Mouse (Mus musculus): Measurements from ENCODE around the gene Slc25a22. TPM values are rescaled to one million over a fixed set of nuclear protein-coding genes. Genes with fewer than 3 reads are reported as not detected.
A peak's percentile ranks its signal among the peaks of the same experiment; 100 is the strongest.

The Slc25a22 gene
- polyA plus RNA-seq, 1 experiment from 2014 or later, result 13.3 TPM

DNA sequence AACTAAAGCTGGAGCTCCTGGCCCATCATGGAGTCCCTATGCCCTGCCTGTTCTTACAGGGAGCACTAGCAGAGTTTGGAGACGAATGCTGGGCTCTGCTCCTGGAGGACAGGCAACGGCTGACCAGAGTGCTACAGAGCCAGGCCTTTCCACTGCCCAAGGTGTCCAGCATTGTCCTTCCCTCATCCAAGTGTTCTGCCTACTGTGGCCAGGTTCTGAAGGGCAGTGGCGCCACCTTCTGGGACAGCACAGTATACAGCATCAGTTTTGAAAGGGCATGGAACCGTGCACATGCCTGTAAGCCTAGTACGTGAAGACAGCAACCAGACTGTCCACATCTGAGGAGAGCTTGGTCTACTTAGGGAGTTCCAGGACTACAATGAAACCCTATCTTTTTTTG lies 34.4 kb downstream of the Slc25a22 start:
- Histone ChIP-seq H3K27me3 (ENCODE audit: control insufficient read depth, insufficient read depth, low read length) (no peaks in the 10 kb centered on the region), H3K27ac (replicated peaks in 1 of 2; ENCODE audit: control insufficient read depth in 1 of 2, insufficient read depth in 1 of 2, low read depth in 2 of 2, low read length in 2 of 2) (no peak overlapping the region), H3K4me3 (ENCODE audit: control insufficient read depth in 1 of 2, insufficient read depth in 1 of 2, low read depth in 1 of 2, low read length in 2 of 2) (no peak overlapping the region), H3K36me3 (ENCODE audit: control insufficient read depth, insufficient read depth, low read length) (peaks cover 66% of the 10 kb centered on the region), H3K4me1 (ENCODE audit: control insufficient read depth in 2 of 2, insufficient read depth in 2 of 2, low read length in 2 of 2) (no peaks in the 10 kb centered on the region), H3K9me3 (ENCODE audit: control insufficient read depth, low read length) (no peaks in the 10 kb centered on the region), H3K4me2 (ENCODE audit: low read length) (no peak overlapping the region), H3K9ac (ENCODE audit: low read length) (no peak overlapping the region)
- peak; percentile 37; the same call in 1 of the 2 replicates for ATAC-seq (ENCODE audit: insufficient number of reproducible peaks, insufficient read depth, low FRiP score, low read depth)
- WGBS, result 42% methylated on average over 5 of the region's 5 CpGs

GRCm38 (mm10) chr7:141395348-141395747 lies 42.3 kb downstream of the Slc25a22 start:
- Histone ChIP-seq H3K27ac (replicated peaks in 1 of 2; ENCODE audit: control insufficient read depth in 1 of 2, insufficient read depth in 1 of 2, low read depth in 2 of 2, low read length in 2 of 2) (no peak overlapping the region), H3K4me3 (ENCODE audit: control insufficient read depth in 1 of 2, insufficient read depth in 1 of 2, low read depth in 1 of 2, low read length in 2 of 2) (no peak overlapping the region), H3K4me2 (ENCODE audit: low read length) (no peak overlapping the region), H3K4me1 (ENCODE audit: control insufficient read depth in 2 of 2, insufficient read depth in 2 of 2, low read length in 2 of 2) (peaks cover 10 to 12% of the 10 kb centered on the region in 2 experiments), H3K36me3 (ENCODE audit: control insufficient read depth, insufficient read depth, low read length) (peaks cover 47% of the 10 kb centered on the region), H3K9ac (ENCODE audit: low read length) (no peak overlapping the region), H3K27me3 (ENCODE audit: control insufficient read depth, insufficient read depth, low read length) (no peaks in the 10 kb centered on the region), H3K9me3 (ENCODE audit: control insufficient read depth, low read length) (no peaks in the 10 kb centered on the region)
- WGBS, result 81% methylated on average over 1 of the region's 1 CpGs
- no peak for ATAC-seq (ENCODE audit: insufficient number of reproducible peaks, insufficient read depth, low FRiP score, low read depth)

GRCm38 (mm10) chr7:141394771-141395170 lies 42.9 kb downstream of the Slc25a22 start:
- Histone ChIP-seq H3K4me3 (ENCODE audit: control insufficient read depth in 1 of 2, insufficient read depth in 1 of 2, low read depth in 1 of 2, low read length in 2 of 2) (no peak overlapping the region), H3K9me3 (ENCODE audit: control insufficient read depth, low read length) (no peaks in the 10 kb centered on the region), H3K4me2 (ENCODE audit: low read length) (no peak overlapping the region), H3K27me3 (ENCODE audit: control insufficient read depth, insufficient read depth, low read length) (no peaks in the 10 kb centered on the region), H3K27ac (replicated peaks in 1 of 2; ENCODE audit: control insufficient read depth in 1 of 2, insufficient read depth in 1 of 2, low read depth in 2 of 2, low read length in 2 of 2) (no peak overlapping the region), H3K4me1 (ENCODE audit: control insufficient read depth in 2 of 2, insufficient read depth in 2 of 2, low read length in 2 of 2) (peaks cover 10 to 12% of the 10 kb centered on the region in 2 experiments), H3K36me3 (ENCODE audit: control insufficient read depth, insufficient read depth, low read length) (peaks cover 42% of the 10 kb centered on the region), H3K9ac (ENCODE audit: low read length) (no peak overlapping the region)
- no peak for ATAC-seq (ENCODE audit: insufficient number of reproducible peaks, insufficient read depth, low FRiP score, low read depth)
- WGBS, result 27% methylated on average over 6 of the region's 6 CpGs

- Histone ChIP-seq H3K27me3 (ENCODE audit: control insufficient read depth, insufficient read depth, low read length) (no peaks in the 10 kb centered on the region), H3K36me3 (ENCODE audit: control insufficient read depth, insufficient read depth, low read length) (peaks cover 36% of the 10 kb centered on the region), H3K9ac (ENCODE audit: low read length) (no peak overlapping the region), H3K9me3 (ENCODE audit: control insufficient read depth, low read length) (no peaks in the 10 kb centered on the region), H3K4me3 (ENCODE audit: control insufficient read depth in 1 of 2, insufficient read depth in 1 of 2, low read depth in 1 of 2, low read length in 2 of 2) (no peak overlapping the region), H3K4me2 (ENCODE audit: low read length) (no peak overlapping the region), H3K27ac (replicated peaks in 1 of 2; ENCODE audit: control insufficient read depth in 1 of 2, insufficient read depth in 1 of 2, low read depth in 2 of 2, low read length in 2 of 2) (no peak overlapping the region), H3K4me1 (ENCODE audit: control insufficient read depth in 2 of 2, insufficient read depth in 2 of 2, low read length in 2 of 2) (peaks cover 10 to 12% of the 10 kb centered on the region in 2 experiments)
- 81% methylated on average over 7 of the region's 7 CpGs for WGBS
- ATAC-seq (ENCODE audit: insufficient number of reproducible peaks, insufficient read depth, low FRiP score, low read depth), result no peak
Observed at GRCm38 (mm10) chr7:141394158-141394557, 43.5 kb downstream of the Slc25a22 start.

DNA sequence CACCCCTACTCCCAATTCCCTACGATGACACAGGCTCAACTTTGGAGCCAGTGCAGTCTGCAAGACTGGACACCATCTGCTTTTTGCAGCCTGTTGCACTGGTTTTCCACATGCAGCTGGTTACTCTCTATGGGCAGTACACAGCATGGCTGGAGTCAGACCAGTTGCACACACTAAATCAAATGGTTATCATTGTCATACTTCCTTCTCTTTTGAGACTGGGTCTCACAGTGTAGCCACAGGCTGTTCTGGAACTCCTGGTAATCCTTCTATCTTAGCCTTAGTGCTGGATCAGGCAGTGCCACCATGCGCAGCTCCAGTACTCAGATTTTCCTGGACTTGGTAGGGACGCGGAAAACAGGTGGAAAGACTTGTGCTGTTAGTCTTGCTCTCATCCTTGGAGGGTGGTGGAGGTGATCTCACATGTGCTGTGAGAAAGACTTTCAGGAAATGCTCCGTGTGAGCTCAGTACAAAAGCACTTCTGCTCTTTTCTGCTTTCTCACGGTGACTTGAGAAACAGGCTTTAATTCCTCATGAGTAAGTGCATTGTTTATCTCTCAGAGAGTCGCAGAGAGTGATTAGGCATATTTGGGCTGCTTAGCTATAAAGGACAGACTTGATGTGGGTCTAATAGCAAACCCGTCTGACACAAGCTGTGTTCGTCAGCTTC lies 45.0 kb downstream of the Slc25a22 start:
- 27% methylated on average over 9 of the region's 9 CpGs for WGBS
- peak overlapping the region; percentile 98 for H3K4me2 ChIP-seq (ENCODE audit: low read length)
- peak overlapping the region; percentile 79 to 90 for H3K4me3 ChIP-seq (ENCODE audit: control insufficient read depth in 1 of 2, insufficient read depth in 1 of 2, low read depth in 1 of 2, low read length in 2 of 2)
- no peaks in the 10 kb centered on the region for H3K27me3 ChIP-seq (ENCODE audit: control insufficient read depth, insufficient read depth, low read length)
- peak overlapping the region; percentile 45 to 46; a peak in 3 of 4 replicates for H3K27ac ChIP-seq (replicated peaks in 1 of 2; ENCODE audit: control insufficient read depth in 1 of 2, insufficient read depth in 1 of 2, low read depth in 2 of 2, low read length in 2 of 2)
- ATAC-seq (ENCODE audit: insufficient number of reproducible peaks, insufficient read depth, low FRiP score, low read depth), result peak; percentile 4; the same call in 1 of the 2 replicates
- H3K36me3 ChIP-seq (ENCODE audit: control insufficient read depth, insufficient read depth, low read length), result peaks cover 21% of the 10 kb centered on the region
- H3K9me3 ChIP-seq (ENCODE audit: control insufficient read depth, low read length), result no peaks in the 10 kb centered on the region
- H3K9ac ChIP-seq (ENCODE audit: low read length), result peak overlapping the region; percentile 84
- H3K4me1 ChIP-seq (ENCODE audit: control insufficient read depth in 2 of 2, insufficient read depth in 2 of 2, low read length in 2 of 2), result peaks cover 10 to 12% of the 10 kb centered on the region in 2 experiments

DNA sequence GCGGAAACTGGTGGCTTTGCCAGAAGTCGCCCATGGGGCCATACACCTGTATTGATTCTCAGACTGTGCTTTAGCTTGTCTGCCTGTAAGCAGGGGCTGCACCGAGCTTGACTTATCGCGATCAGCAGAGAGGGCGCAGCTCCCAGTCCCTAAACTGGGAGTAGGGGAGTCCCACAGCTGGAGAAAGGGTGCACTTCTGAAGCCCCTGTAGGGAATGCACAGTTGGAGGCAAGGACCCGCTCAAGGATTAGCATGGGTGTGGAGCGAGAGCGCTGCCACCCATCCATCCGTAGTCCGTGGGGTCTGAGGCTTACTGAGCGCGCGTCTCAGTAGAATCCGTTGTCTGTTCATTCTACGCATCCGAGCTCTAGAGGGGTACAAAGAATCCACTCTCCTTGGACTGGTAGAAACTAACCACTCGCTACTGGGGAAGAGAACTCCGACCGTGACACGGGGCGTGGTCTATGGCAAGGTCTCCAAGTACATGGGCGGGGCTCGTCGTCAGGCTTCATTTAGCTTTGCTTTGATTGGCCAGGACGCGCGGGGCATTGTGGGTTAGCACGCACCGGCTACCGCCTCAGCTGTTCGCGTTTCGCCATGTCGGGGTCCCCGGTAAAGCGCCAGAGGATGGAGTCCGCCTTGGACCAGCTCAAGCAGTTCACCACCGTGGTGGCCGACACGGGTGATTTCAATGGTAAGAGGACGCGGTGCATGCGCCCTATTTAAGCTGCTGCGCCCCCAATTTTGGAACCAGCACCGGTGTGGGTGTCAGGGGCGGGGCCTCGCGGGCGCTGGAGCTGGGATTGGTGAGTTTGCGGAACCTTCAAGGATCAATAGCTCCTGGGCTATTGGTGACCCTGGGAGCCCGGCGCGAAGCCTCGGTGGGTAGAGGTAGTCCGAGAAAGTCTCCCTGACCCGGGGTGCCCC lies 45.8 kb downstream of the Slc25a22 start, which contains the start of gene Taldo1:
Gene Taldo1 (plus strand): TSS at position 575 of the 927 bp plus-strand sequence.
- H3K4me2 ChIP-seq (ENCODE audit: low read length), result peak within 1 kb of the TSS; percentile 98
- no peaks in the 10 kb centered on the region for H3K9me3 ChIP-seq (ENCODE audit: control insufficient read depth, low read length)
- peak within 1 kb of the TSS; percentile 56 to 69 for H3K27ac ChIP-seq (replicated peaks in 1 of 2; ENCODE audit: control insufficient read depth in 1 of 2, insufficient read depth in 1 of 2, low read depth in 2 of 2, low read length in 2 of 2)
- H3K36me3 ChIP-seq (ENCODE audit: control insufficient read depth, insufficient read depth, low read length), result peaks cover 15% of the 10 kb centered on the region
- H3K27me3 ChIP-seq (ENCODE audit: control insufficient read depth, insufficient read depth, low read length), result no peaks in the 10 kb centered on the region
- peak; percentile 93 for ATAC-seq (ENCODE audit: insufficient number of reproducible peaks, insufficient read depth, low FRiP score, low read depth)
- H3K4me1 ChIP-seq (ENCODE audit: control insufficient read depth in 2 of 2, insufficient read depth in 2 of 2, low read length in 2 of 2), result peaks cover 10 to 12% of the 10 kb centered on the region in 2 experiments
- peak within 1 kb of the TSS; percentile 79 to 90 for H3K4me3 ChIP-seq (ENCODE audit: control insufficient read depth in 1 of 2, insufficient read depth in 1 of 2, low read depth in 1 of 2, low read length in 2 of 2)
- WGBS, result under 1% methylated on average over 57 of the region's 57 CpGs
- peak within 1 kb of the TSS; percentile 84 for H3K9ac ChIP-seq (ENCODE audit: low read length)

DNA sequence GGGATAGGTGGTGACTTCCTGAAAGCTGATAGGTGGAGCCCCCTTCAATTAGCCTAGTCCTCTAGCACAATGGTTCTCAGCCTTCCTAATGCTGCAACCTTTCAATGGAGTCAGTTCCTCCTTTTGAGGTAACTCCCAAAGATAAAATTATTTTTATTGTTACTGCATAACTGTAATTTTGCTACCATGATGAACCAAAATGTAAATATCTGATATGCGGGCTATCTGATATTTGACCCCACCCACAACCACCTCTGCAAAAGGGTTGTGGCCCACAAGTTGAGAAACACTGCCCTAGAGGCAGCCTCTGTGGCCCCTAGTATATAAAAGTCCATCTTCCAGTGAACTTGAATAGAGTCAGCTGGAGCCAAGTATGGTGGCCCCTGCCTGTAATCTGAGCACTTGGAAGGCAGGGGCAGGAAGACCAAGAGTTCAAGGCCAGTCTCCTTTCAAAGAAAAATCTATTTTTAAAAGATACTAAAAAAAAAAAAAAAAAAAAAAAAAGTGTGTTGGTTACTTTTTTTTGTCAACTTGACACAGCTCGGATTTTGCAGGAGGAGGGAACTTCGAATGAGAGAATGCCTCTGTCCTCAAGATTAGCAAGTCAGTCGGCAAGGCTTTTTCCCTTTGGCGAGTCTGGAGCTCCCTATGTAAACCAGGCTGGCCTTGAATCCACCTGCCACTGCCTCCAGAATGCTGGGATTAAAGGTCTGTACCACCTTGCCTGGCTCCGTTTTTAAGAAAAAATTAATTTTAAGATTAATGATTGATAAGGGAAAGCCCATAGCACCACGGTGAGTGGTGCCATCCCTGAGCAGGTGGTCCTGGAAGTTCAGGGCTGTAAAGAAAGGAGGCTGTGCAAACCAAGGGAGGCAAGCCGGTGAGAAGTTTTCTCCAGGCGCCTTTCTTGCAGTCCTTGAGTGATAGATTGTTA lies 47.1 kb downstream of the Slc25a22 start:
- no peak for ATAC-seq (ENCODE audit: insufficient number of reproducible peaks, insufficient read depth, low FRiP score, low read depth)
- H3K27me3 ChIP-seq (ENCODE audit: control insufficient read depth, insufficient read depth, low read length), result no peaks in the 10 kb centered on the region
- WGBS, result 55% methylated on average over 9 of the region's 9 CpGs
- H3K4me2 ChIP-seq (ENCODE audit: low read length), result peak overlapping the region; percentile 98; the same call in 1 of the 2 replicates
- no peak overlapping the region for H3K9ac ChIP-seq (ENCODE audit: low read length)
- no peaks in the 10 kb centered on the region for H3K9me3 ChIP-seq (ENCODE audit: control insufficient read depth, low read length)
- peaks cover 10 to 12% of the 10 kb centered on the region in 2 experiments for H3K4me1 ChIP-seq (ENCODE audit: control insufficient read depth in 2 of 2, insufficient read depth in 2 of 2, low read length in 2 of 2)
- H3K27ac ChIP-seq (replicated peaks in 1 of 2; ENCODE audit: control insufficient read depth in 1 of 2, insufficient read depth in 1 of 2, low read depth in 2 of 2, low read length in 2 of 2), result no peak overlapping the region
- H3K4me3 ChIP-seq (ENCODE audit: control insufficient read depth in 1 of 2, insufficient read depth in 1 of 2, low read depth in 1 of 2, low read length in 2 of 2), result no peak overlapping the region
- 0 out of 2 replicates have a peak, but pooled peaks cover 3% of the 10 kb centered on the region for H3K36me3 ChIP-seq (ENCODE audit: control insufficient read depth, insufficient read depth, low read length)
